Mouse (Mus musculus) cerebellum, adult 9-10 months (tissue): Measurements from ENCODE around the gene Dmtf1.
"Not testable (repeated sequence)": the region's sequence is repeated elsewhere in the genome, so short reads cannot be mapped to it uniquely, and the experiment has no call there.

Experiments
- DNase-seq: peaks from one replicate; pipeline ENCODE4 v3.0.0; 2022

The Dmtf1 gene

GRCm38 (mm10) chr5:9161456-9162041 is at the start of gene Dmtf1:
Dmtf1 (minus strand) TSS chr5:9161776.
- DNase-seq, result peak; percentile 91

GRCm38 (mm10) chr5:9186467-9186866 is 24.9 kb upstream of the Dmtf1 start:
- DNase-seq, result no peak

GRCm38 (mm10) chr5:9173295-9173694 is 11.7 kb upstream of the Dmtf1 start:
- DNase-seq, result no peak

- peak; percentile 50 for DNase-seq
Measured at GRCm38 (mm10) chr5:9169328-9170005, 7.9 kb upstream of the Dmtf1 start.

- DNase-seq, result no peak
Measured at GRCm38 (mm10) chr5:9166366-9166765, 4.8 kb upstream of the Dmtf1 start.

- not testable (repeated sequence) for DNase-seq
Measured at GRCm38 (mm10) chr5:9165151-9165550, 3.6 kb upstream of the Dmtf1 start.

- no peak for DNase-seq
Measured at GRCm38 (mm10) chr5:9163411-9163810, 1.8 kb upstream of the Dmtf1 start.

GRCm38 (mm10) chr5:9162088-9162487 is 512 bp upstream of the Dmtf1 start:
- DNase-seq, result no peak

- peak; percentile 59 for DNase-seq
Measured at GRCm38 (mm10) chr5:9160831-9161455, 633 bp downstream of the Dmtf1 start.

- no peak for DNase-seq
Measured at GRCm38 (mm10) chr5:9157336-9157735, 4.2 kb downstream of the Dmtf1 start.

- DNase-seq, result no peak
Measured at GRCm38 (mm10) chr5:9156746-9157145, 4.8 kb downstream of the Dmtf1 start.

- no peak for DNase-seq
Measured at GRCm38 (mm10) chr5:9149273-9149850, 12.2 kb downstream of the Dmtf1 start.

GRCm38 (mm10) chr5:9142376-9142775 is 19.2 kb downstream of the Dmtf1 start:
- DNase-seq, result no peak

GRCm38 (mm10) chr5:9140724-9141123 is 20.9 kb downstream of the Dmtf1 start:
- no peak for DNase-seq

GRCm38 (mm10) chr5:9135588-9135987 is 26.0 kb downstream of the Dmtf1 start:
- DNase-seq, result no peak

- DNase-seq, result peak; percentile 62
Measured at GRCm38 (mm10) chr5:9131786-9132185, 29.8 kb downstream of the Dmtf1 start.

GRCm38 (mm10) chr5:9128566-9128965 is 33.0 kb downstream of the Dmtf1 start:
- DNase-seq, result no peak

GRCm38 (mm10) chr5:9124134-9124533 is 37.4 kb downstream of the Dmtf1 start:
- DNase-seq, result no peak

- DNase-seq, result peak; percentile 43
Measured at GRCm38 (mm10) chr5:9114162-9114561, 47.4 kb downstream of the Dmtf1 start.

- peak; percentile 50 for DNase-seq
Measured at GRCm38 (mm10) chr5:9111759-9112158, 49.8 kb downstream of the Dmtf1 start.

- no peak for DNase-seq
Measured at GRCm38 (mm10) chr5:9111285-9111684, 50.3 kb downstream of the Dmtf1 start.

- no peak for DNase-seq
Measured at GRCm38 (mm10) chr5:9109582-9109981, 52.0 kb downstream of the Dmtf1 start.

- no peak for DNase-seq
Measured at GRCm38 (mm10) chr5:9108490-9108889, 53.1 kb downstream of the Dmtf1 start.
